Mouse (Mus musculus): ENCODE data around the gene Fcor. TPM values are rescaled to one million over a fixed set of nuclear protein-coding genes. Genes with fewer than 3 reads are reported as not detected.

Fcor gene
- total and polyA plus RNA-seq, 3 experiments = 0.84 TPM; not detected in 2

- H3K27me3 ChIP-seq (ENCODE audit: control insufficient read depth in 1 of 2, insufficient read depth in 2 of 2, low read length in 2 of 2) = no peaks in the 10 kb centered on the region; a peak in 2 of 4 replicates
- peaks cover 0 to 10% of the 10 kb centered on the region in 2 experiments; a peak in 1 of 4 replicates for H3K4me1 ChIP-seq (ENCODE audit: control insufficient read depth in 1 of 2, insufficient read depth in 2 of 2, low read length in 2 of 2)
- no peak overlapping the region for H3K4me3 ChIP-seq (ENCODE audit: control insufficient read depth in 1 of 2, insufficient read depth in 1 of 2, low read depth in 2 of 2, low read length in 2 of 2)
- TF ChIP-seq ETS1 (IDR thresholded peaks at IDR 0.05; ENCODE audit: low read depth, low read length) (no peak), E2F4 (IDR thresholded peaks at IDR 0.05; ENCODE audit: borderline replicate concordance, low read depth, low read length) (no peak), POLR2AphosphoS5 (IDR thresholded peaks at IDR 0.05; ENCODE audit: borderline replicate concordance, low read depth, low read length) (no peak), MAX (IDR thresholded peaks at IDR 0.05; ENCODE audit: low read length) (no peak), RCOR1 (IDR thresholded peaks at IDR 0.05; ENCODE audit: low read depth, low read length) (no peak), RAD21 (IDR thresholded peaks at IDR 0.05; ENCODE audit: low read depth, low read length) (no peak), KAT2A (conservative IDR thresholded peaks at IDR 0.05; ENCODE audit: low read depth, low read length) (no peak), MAFK (IDR thresholded peaks at IDR 0.05; ENCODE audit: borderline replicate concordance, low read depth, low read length) (no peak), CTCF (IDR thresholded peaks at IDR 0.05 in 2 of 3, conservative IDR thresholded peaks at IDR 0.05 in 1 of 3; ENCODE audit: control insufficient read depth in 1 of 3, insufficient read depth in 1 of 3, low read depth in 2 of 3, low read length in 3 of 3, poor library complexity in 1 of 3, severe bottlenecking in 1 of 3) (no peak), MYC (IDR thresholded peaks at IDR 0.05; ENCODE audit: low read depth, low read length) (no peak), ZNF384 (IDR thresholded peaks at IDR 0.05; ENCODE audit: low read depth, low read length) (no peak)
- no peaks in the 10 kb centered on the region for H3K79me2 ChIP-seq (ENCODE audit: control insufficient read depth, insufficient read depth, low read length, poor library complexity)
- H3K27ac ChIP-seq (ENCODE audit: control insufficient read depth, low read depth, low read length) = no peak overlapping the region
- H3K9me3 ChIP-seq (replicated peaks; ENCODE audit: insufficient read depth, low read length) = no peaks in the 10 kb centered on the region
- no peak for DNase-seq (ENCODE audit: low read depth, low spot score)
- H3K9ac ChIP-seq (ENCODE audit: control insufficient read depth, low read depth, low read length, poor library complexity, severe bottlenecking) = no peak overlapping the region
- peaks cover 0 to 4% of the 10 kb centered on the region in 2 experiments; a peak in 2 of 4 replicates for H3K36me3 ChIP-seq (ENCODE audit: control insufficient read depth in 1 of 2, insufficient read depth in 2 of 2, low read length in 2 of 2)
These were observed 11.3 kb downstream of the Fcor start for GRCm38 (mm10) chr8:3660889-3661288.

DNA sequence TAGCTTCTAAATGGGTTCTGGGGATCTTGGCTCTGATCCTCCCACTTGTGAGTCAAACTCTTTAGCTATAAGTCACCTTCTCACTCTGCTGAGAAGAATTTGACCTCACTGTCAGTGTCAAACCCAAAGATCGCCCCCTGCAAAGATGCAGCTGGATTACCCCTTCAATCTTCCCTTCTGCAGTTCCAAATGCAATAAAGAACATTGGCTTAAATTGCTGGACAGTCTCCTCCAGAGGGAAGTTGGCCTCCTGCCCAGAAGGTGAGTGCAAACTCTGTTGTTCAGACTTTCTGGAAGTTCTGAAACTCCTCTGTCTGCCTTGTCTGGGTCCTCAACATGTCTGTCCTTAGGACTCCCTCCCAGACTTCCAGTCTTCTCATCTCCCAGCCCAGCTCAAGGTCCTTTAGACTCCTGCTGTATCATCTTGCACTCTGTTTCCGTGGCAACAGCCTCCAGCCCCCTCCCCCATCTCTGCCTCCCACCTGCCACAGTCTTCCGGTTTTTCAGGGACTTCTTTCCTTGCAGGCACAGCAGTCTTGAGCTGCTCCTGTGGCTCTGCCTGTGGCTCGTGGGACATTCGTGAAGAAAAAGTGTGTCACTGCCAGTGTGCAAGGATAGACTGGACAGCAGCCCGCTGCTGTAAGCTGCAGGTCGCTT, 15.3 kb downstream of the Fcor start:
- DNase-seq (ENCODE audit: low read depth, low spot score) = no peak
- H3K4me1 ChIP-seq (ENCODE audit: control insufficient read depth in 1 of 2, insufficient read depth in 2 of 2, low read length in 2 of 2) = no peaks in the 10 kb centered on the region
- no peaks in the 10 kb centered on the region for H3K9me3 ChIP-seq (replicated peaks; ENCODE audit: insufficient read depth, low read length)
- H3K79me2 ChIP-seq (ENCODE audit: control insufficient read depth, insufficient read depth, low read length, poor library complexity) = no peaks in the 10 kb centered on the region
- H3K36me3 ChIP-seq (ENCODE audit: control insufficient read depth in 1 of 2, insufficient read depth in 2 of 2, low read length in 2 of 2) = no peaks in the 10 kb centered on the region
- no peaks in the 10 kb centered on the region; a peak in 1 of 4 replicates for H3K27me3 ChIP-seq (ENCODE audit: control insufficient read depth in 1 of 2, insufficient read depth in 2 of 2, low read length in 2 of 2)
- no peak overlapping the region for H3K9ac ChIP-seq (ENCODE audit: control insufficient read depth, low read depth, low read length, poor library complexity, severe bottlenecking)
- H3K27ac ChIP-seq (ENCODE audit: control insufficient read depth, low read depth, low read length) = no peak overlapping the region
- no peak for TF ChIP-seq MEF2A (IDR thresholded peaks at IDR 0.05; ENCODE audit: extremely low read depth, insufficient replicate concordance, low read depth, low read length, poor library complexity, severe bottlenecking)
- TF ChIP-seq MYB (IDR thresholded peaks at IDR 0.05; ENCODE audit: low read depth, low read length) = no peak
- H3K4me3 ChIP-seq (ENCODE audit: control insufficient read depth in 1 of 2, insufficient read depth in 1 of 2, low read depth in 2 of 2, low read length in 2 of 2) = no peak overlapping the region

DNA sequence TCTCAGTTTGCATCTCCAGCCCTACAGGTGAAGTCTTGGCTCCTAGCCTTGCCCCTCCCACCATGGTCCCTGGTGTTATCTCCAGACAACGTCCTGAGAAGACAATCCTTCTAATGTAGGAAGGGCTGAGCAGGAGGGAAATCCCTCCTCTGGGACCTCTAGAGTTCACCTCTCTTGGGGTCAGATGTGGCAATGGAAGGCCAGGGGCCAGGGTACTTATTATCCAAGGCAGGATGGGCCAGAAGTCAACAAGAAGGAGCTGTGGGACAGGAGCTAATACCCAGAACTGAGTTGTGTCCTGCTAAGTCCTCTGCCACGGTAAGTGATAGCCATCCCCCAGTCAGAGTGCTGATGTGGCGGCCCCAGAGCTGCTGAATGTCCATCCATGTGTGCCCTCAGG, 16.6 kb downstream of the Fcor start, which contains the start of gene Retn:
TSS of gene Retn (plus strand) at position 245 of the 400 bp plus-strand sequence.
- H3K4me1 ChIP-seq (ENCODE audit: control insufficient read depth in 1 of 2, insufficient read depth in 2 of 2, low read length in 2 of 2) = no peaks in the 10 kb centered on the region
- no peak within 1 kb of the TSS for H3K9ac ChIP-seq (ENCODE audit: control insufficient read depth, low read depth, low read length, poor library complexity, severe bottlenecking)
- H3K9me3 ChIP-seq (replicated peaks; ENCODE audit: insufficient read depth, low read length) = no peaks in the 10 kb centered on the region
- TF ChIP-seq TAL1 (IDR thresholded peaks at IDR 0.05; ENCODE audit: low read length) (no peak), JUND (IDR thresholded peaks at IDR 0.05; ENCODE audit: low read depth, low read length) (no peak), ZKSCAN1 (IDR thresholded peaks at IDR 0.05; ENCODE audit: low read depth, low read length) (no peak), EP300 (IDR thresholded peaks at IDR 0.05; ENCODE audit: low read depth in 1 of 2, low read length in 2 of 2) (no peak), KAT2A (conservative IDR thresholded peaks at IDR 0.05; ENCODE audit: low read depth, low read length) (no peak), HCFC1 (IDR thresholded peaks at IDR 0.05; ENCODE audit: low read depth, low read length) (no peak), MAFK (IDR thresholded peaks at IDR 0.05; ENCODE audit: borderline replicate concordance, low read depth, low read length) (no peak), MYB (IDR thresholded peaks at IDR 0.05; ENCODE audit: low read depth, low read length) (no peak)
- no peak for DNase-seq (ENCODE audit: low read depth, low spot score)
- no peaks in the 10 kb centered on the region for H3K79me2 ChIP-seq (ENCODE audit: control insufficient read depth, insufficient read depth, low read length, poor library complexity)
- no peak within 1 kb of the TSS for H3K4me3 ChIP-seq (ENCODE audit: control insufficient read depth in 1 of 2, insufficient read depth in 1 of 2, low read depth in 2 of 2, low read length in 2 of 2)
- H3K36me3 ChIP-seq (ENCODE audit: control insufficient read depth in 1 of 2, insufficient read depth in 2 of 2, low read length in 2 of 2) = no peaks in the 10 kb centered on the region
- H3K27ac ChIP-seq (ENCODE audit: control insufficient read depth, low read depth, low read length) = no peak within 1 kb of the TSS
- H3K27me3 ChIP-seq (ENCODE audit: control insufficient read depth in 1 of 2, insufficient read depth in 2 of 2, low read length in 2 of 2) = no peaks in the 10 kb centered on the region; a peak in 1 of 4 replicates
